Mouse (Mus musculus) kidney, embryonic 14.5 days (tissue): ENCODE results near the gene Pih1d1. TPM values are rescaled to one million over a fixed set of nuclear protein-coding genes. Genes with fewer than 3 reads are reported as not detected.

Experiments
- ATAC-seq: fragments of 200-750 bp; cut with Nextera tagmentation; 2 replicates; pipeline ENCODE4 v1.8.0; 2017; ENCODE audit warnings: moderate number of reproducible peaks, mild to moderate bottlenecking, moderate TSS enrichment, moderate library complexity; ENCODE audit not compliant: low FRiP score, low TSS enrichment
- H3K27ac ChIP-seq: fragments of 300-500 bp; sonication (generic); 2 replicates; pipeline ENCODE4 v1.5.1; 2014; ENCODE audit warnings: low read depth, mild to moderate bottlenecking, low read length, moderate library complexity, mixed read lengths
- H3K27me3 ChIP-seq: fragments of 300-500 bp; sonication (generic); 2 replicates; pipeline ENCODE4 v1.6.1; 2014; ENCODE audit warnings: mild to moderate bottlenecking, low read length; ENCODE audit not compliant: control insufficient read depth, insufficient read depth
- H3K36me3 ChIP-seq: fragments of 300-500 bp; sonication (generic); 2 replicates; pipeline ENCODE4 v1.6.1; 2014; ENCODE audit warnings: low read length, mixed read lengths; ENCODE audit not compliant: control insufficient read depth, insufficient read depth
- H3K4me1 ChIP-seq: fragments of 300-500 bp; sonication (generic); 2 replicates; pipeline ENCODE4 v1.6.1; 2014; ENCODE audit warnings: low read length, mixed read lengths; ENCODE audit not compliant: control insufficient read depth, insufficient read depth
- H3K4me2 ChIP-seq: fragments of 300-500 bp; sonication (generic); replicated peaks from 2 replicates; pipeline ENCODE4 v1.6.1; 2014; ENCODE audit warnings: low read depth, mild to moderate bottlenecking, low read length
- H3K4me3 ChIP-seq: fragments of 300-500 bp; sonication (generic); 2 replicates; pipeline ENCODE4 v1.5.1; 2014; ENCODE audit warnings: mild to moderate bottlenecking, low read length
- H3K9ac ChIP-seq: fragments of 300-500 bp; sonication (generic); 2 replicates; pipeline ENCODE4 v1.6.1; 2014; ENCODE audit warnings: low read depth, mild to moderate bottlenecking, low read length, moderate library complexity
- H3K9me3 ChIP-seq: fragments of 300-500 bp; sonication (generic); 2 replicates; pipeline ENCODE4 v1.6.1; 2016; ENCODE audit warnings: low read length; ENCODE audit not compliant: control insufficient read depth
- WGBS: fragments of 180-500 bp; shearing (Covaris S2); extraction: QIAGEN DNeasy Blood & Tissue Kit; methylation state at CpG from one replicate; pipeline ENCODE4 v1.1.7; 2014; 5-methylcytosine and 5-hydroxymethylcytosine counted together
- polyA plus RNA-seq: library from polyadenylated mRNA; unstranded; fragments of >200 nt; fragmentation: Nextera tagmentation; extraction: Ambion mirVana; gene quantifications from 2 replicates; pipeline ENCODE4 v1.2.1, GENCODE M21; 2014

Pih1d1 gene
- polyA plus RNA-seq, 1 experiment from 2014 or later, result 110 TPM

GRCm38 (mm10) chr7:45141319-45141718 is 12.8 kb upstream of the Pih1d1 start:
- 90% methylated on average over 3 of the region's 3 CpGs for WGBS

GRCm38 (mm10) chr7:45141914-45142313 is 12.2 kb upstream of the Pih1d1 start:
- H3K36me3 ChIP-seq, result peaks cover 47% of the 10 kb centered on the region
- H3K9ac ChIP-seq, result no peak overlapping the region
- no peak for ATAC-seq
- no peaks in the 10 kb centered on the region for H3K4me1 ChIP-seq
- H3K27ac ChIP-seq, result no peak overlapping the region
- no peak overlapping the region for H3K4me2 ChIP-seq
- no peak overlapping the region for H3K4me3 ChIP-seq
- H3K9me3 ChIP-seq, result no peaks in the 10 kb centered on the region
- 87% methylated on average over 5 of the region's 5 CpGs for WGBS
- 0 out of 2 replicates have a peak, but pooled peaks cover 6% of the 10 kb centered on the region for H3K27me3 ChIP-seq

More at GRCm38 (mm10) chr7:45141319-45141718, 12.8 kb upstream of the Pih1d1 start:
- Histone ChIP-seq H3K4me1 (no peaks in the 10 kb centered on the region), H3K4me2 (no peak overlapping the region), H3K27ac (no peak overlapping the region), H3K36me3 (peaks cover 42% of the 10 kb centered on the region), H3K9ac (no peak overlapping the region), H3K9me3 (no peaks in the 10 kb centered on the region), H3K4me3 (no peak overlapping the region), H3K27me3 (0 out of 2 replicates have a peak, but pooled peaks cover 6% of the 10 kb centered on the region)
- ATAC-seq, result no peak

DNA sequence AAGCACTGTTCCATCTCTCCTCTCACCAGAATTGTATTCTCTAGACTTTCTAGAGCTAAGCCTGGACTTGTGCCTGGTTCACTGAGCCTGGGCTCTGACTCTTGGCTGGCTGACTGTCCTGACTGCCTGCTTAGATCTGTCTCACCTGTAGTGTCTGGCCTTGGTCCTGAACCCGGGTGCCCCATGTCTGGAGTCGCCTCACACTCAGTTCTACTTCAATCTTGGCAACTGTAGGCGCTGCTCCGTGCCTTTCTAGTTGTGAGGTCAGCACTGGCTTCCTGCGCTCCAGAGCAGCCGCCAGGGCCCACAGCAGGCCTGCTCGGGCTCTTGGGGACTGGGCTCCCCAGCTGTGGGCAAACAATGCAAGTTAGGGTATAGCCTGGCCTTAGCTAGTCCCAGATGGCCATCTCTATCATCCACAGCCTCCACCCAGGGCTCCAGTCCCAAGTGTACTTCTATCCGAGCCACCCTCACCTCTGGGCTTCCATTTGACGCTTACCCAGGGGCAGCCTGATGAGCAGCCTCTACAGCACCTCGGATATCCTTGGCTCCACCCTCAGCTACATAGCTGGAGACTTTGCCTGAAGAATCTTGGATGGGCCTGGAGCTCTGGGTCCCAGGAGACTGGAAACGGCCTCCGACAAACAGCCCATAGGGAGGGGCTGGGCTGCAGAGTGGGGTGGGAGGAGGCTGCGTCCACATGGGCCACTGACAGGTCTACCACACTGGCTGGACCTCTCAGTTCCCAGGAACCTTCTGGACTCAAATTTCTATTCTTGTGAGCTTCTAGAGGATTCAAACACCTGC is 9.5 kb upstream of the Pih1d1 start:
- Histone ChIP-seq H3K9ac (0 out of 2 replicates have a peak overlapping the region, but pooled peaks have one; percentile 4), H3K4me1 (no peaks in the 10 kb centered on the region)
- WGBS, result 87% methylated on average over 13 of the region's 13 CpGs

DNA sequence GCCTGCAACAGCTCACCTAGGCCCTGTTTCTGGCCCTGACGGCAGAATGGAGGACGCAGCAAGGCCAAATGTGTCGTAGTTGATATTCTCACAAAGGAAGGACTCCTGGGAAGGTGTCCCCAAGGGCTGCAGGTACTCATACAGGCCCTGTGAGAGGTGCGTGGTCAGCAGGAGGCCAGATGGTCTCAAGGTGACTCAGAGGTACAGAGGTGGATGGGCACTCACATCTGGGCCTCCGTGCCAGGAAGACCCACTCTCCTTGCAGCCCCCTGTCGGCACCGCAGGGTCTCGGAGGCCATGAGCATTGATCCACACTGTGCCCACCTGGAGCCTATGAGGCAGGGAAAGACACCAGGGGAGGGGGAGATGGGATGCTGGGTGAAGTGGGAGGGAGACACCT is 8.6 kb upstream of the Pih1d1 start:
- WGBS, result 94% methylated on average over 8 of the region's 8 CpGs
- Histone ChIP-seq H3K9me3 (no peaks in the 10 kb centered on the region), H3K27ac (no peak overlapping the region), H3K4me1 (peaks cover 4% of the 10 kb centered on the region), H3K27me3 (no peaks in the 10 kb centered on the region), H3K9ac (no peak overlapping the region), H3K4me3 (no peak overlapping the region), H3K4me2 (no peak overlapping the region), H3K36me3 (peaks cover 53% of the 10 kb centered on the region)
- no peak for ATAC-seq

More for the DNA sequence above, 9.5 kb upstream of the Pih1d1 start:
- Histone ChIP-seq H3K9me3 (no peaks in the 10 kb centered on the region), H3K4me3 (no peak overlapping the region), H3K27me3 (no peaks in the 10 kb centered on the region), H3K4me2 (no peak overlapping the region), H3K27ac (no peak overlapping the region), H3K36me3 (peaks cover 53% of the 10 kb centered on the region)
- no peak for ATAC-seq

- Histone ChIP-seq H3K36me3 (peaks cover 45% of the 10 kb centered on the region), H3K4me2 (no peak overlapping the region), H3K27me3 (no peaks in the 10 kb centered on the region), H3K9ac (no peak overlapping the region), H3K27ac (no peak overlapping the region), H3K9me3 (no peaks in the 10 kb centered on the region), H3K4me1 (peaks cover 17% of the 10 kb centered on the region), H3K4me3 (no peak overlapping the region)
- WGBS, result 91% methylated on average over 11 of the region's 11 CpGs
- ATAC-seq, result no peak
Measured at GRCm38 (mm10) chr7:45147267-45147666, 6.8 kb upstream of the Pih1d1 start.

DNA sequence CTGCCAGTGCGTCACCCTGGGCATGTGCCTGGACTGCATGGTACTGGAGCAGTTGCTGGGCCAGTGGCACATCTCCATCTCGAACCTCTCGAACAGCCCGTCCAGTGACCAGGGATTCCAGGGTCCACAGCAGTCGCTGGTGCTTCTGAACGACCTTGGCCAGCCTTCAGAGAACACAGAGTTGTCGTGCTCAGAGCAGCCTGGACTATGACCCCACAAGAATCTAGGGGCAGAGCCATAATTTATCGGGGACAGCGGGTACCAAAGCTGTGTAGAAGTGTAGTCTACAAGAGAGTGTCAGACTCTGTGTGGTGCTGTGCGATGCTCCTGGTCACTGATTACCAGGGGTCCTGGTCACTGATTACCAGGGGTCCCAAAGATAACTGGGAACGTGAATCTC is 6.2 kb upstream of the Pih1d1 start:
- no peak overlapping the region for H3K9ac ChIP-seq
- H3K36me3 ChIP-seq, result peaks cover 39% of the 10 kb centered on the region
- ATAC-seq, result 0 out of 2 replicates have a peak, but pooled peaks have one; percentile 3
- H3K27ac ChIP-seq, result no peak overlapping the region
- no peaks in the 10 kb centered on the region for H3K27me3 ChIP-seq
- H3K4me1 ChIP-seq, result peaks cover 17% of the 10 kb centered on the region
- 73% methylated on average over 11 of the region's 11 CpGs for WGBS
- no peaks in the 10 kb centered on the region for H3K9me3 ChIP-seq
- H3K4me2 ChIP-seq, result no peak overlapping the region
- H3K4me3 ChIP-seq, result no peak overlapping the region

DNA sequence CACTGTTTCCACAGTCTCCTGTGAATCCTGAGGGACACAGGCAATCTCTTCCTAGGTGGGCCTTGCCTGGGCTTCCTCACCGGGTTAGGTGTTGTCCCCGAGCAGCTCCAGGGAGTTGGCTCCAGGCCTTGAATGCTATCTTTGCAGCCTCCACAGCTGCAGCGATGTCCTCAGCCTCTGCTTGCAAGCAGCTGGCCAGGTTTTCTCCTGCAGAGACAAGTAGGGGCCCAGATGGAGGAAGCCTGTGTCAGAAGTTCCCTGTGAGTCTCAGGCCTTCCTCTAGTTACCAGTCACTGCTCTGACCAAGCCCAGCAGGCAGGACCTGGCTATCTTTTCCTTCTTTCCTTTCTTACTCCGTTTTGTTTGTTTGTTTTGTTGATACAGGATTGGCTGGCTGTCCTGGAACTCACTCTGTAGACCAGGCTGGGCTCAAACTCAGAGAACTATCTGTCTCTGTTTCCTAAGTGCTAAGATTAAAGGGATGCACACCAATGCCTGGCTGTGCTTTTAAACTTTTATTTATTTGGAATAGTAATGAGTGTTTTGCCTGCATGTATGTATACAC is 5.5 kb upstream of the Pih1d1 start:
- 0 out of 2 replicates have a peak overlapping the region, but pooled peaks have one; percentile 24 for H3K27ac ChIP-seq
- no peak for ATAC-seq
- H3K4me3 ChIP-seq, result no peak overlapping the region
- WGBS, result 59% methylated on average over 4 of the region's 4 CpGs
- H3K4me2 ChIP-seq, result no peak overlapping the region
- no peaks in the 10 kb centered on the region for H3K27me3 ChIP-seq
- H3K4me1 ChIP-seq, result peaks cover 21% of the 10 kb centered on the region
- H3K36me3 ChIP-seq, result peaks cover 35% of the 10 kb centered on the region
- peak overlapping the region; percentile 18; the same call in 1 of the 2 replicates for H3K9ac ChIP-seq
- H3K9me3 ChIP-seq, result no peaks in the 10 kb centered on the region

- no peaks in the 10 kb centered on the region for H3K27me3 ChIP-seq
- peaks cover 21% of the 10 kb centered on the region for H3K4me1 ChIP-seq
- H3K4me2 ChIP-seq, result no peak overlapping the region
- WGBS, result 53% methylated on average over 6 of the region's 6 CpGs
- H3K27ac ChIP-seq, result peak overlapping the region; percentile 38; the same call in 1 of the 2 replicates
- no peaks in the 10 kb centered on the region for H3K9me3 ChIP-seq
- no peak overlapping the region for H3K9ac ChIP-seq
- ATAC-seq, result no peak
- no peak overlapping the region for H3K4me3 ChIP-seq
- H3K36me3 ChIP-seq, result peaks cover 27% of the 10 kb centered on the region
Measured at GRCm38 (mm10) chr7:45149545-45149944, 4.6 kb upstream of the Pih1d1 start.

DNA sequence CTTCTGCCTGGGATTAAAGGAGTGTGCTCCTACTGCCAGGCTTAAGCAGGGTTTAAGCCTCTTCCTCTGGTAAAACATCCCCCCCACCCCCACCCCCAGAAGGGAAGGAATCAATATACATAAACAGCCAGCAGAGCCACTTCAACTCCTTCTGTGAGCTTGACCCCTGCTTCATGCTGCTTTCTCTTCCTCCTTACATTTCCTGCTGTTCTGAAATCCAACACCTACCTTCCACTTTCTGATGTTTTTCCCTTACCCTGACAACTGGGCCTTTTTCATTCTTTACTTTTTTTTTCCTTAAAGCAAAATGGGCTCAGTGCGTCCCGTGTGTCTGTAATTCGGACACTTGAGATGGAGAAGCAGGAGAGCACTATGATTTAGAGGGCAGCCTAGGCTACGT is 3.8 kb upstream of the Pih1d1 start:
- H3K36me3 ChIP-seq, result peaks cover 21% of the 10 kb centered on the region
- no peaks in the 10 kb centered on the region for H3K27me3 ChIP-seq
- H3K4me3 ChIP-seq, result no peak overlapping the region
- no peak overlapping the region for H3K4me2 ChIP-seq
- no peaks in the 10 kb centered on the region for H3K9me3 ChIP-seq
- ATAC-seq, result no peak
- WGBS, result 28% methylated on average over 4 of the region's 4 CpGs
- peak overlapping the region; percentile 79; the same call in 1 of the 2 replicates for H3K27ac ChIP-seq
- H3K9ac ChIP-seq, result no peak overlapping the region; the same call in 1 of the 2 replicates
- peaks cover 23% of the 10 kb centered on the region for H3K4me1 ChIP-seq
